Mouse (Mus musculus) hindbrain, embryonic 16.5 days (tissue): ENCODE measurements around the gene Arl15. TPM values are rescaled to one million over a fixed set of nuclear protein-coding genes. Genes with fewer than 3 reads are reported as not detected.
A peak's percentile ranks its signal among the peaks of the same experiment; 100 is the strongest.

Experiments used
- ATAC-seq: fragments of 200-750 bp; cut with Nextera tagmentation; 2 replicates; pipeline ENCODE4 v1.8.0; 2017; ENCODE audit warnings: moderate TSS enrichment, moderate library complexity
- H3K27ac ChIP-seq: fragments of 300-500 bp; sonication (generic); 2 replicates; pipeline ENCODE4 v1.5.1; 2014; ENCODE audit warnings: low read depth, mild to moderate bottlenecking, control low read depth, low read length, moderate library complexity
- H3K27me3 ChIP-seq: fragments of 300-500 bp; sonication (generic); replicated peaks from 2 replicates; pipeline ENCODE4 v1.6.1; 2014; ENCODE audit warnings: low read length; ENCODE audit not compliant: control insufficient read depth, insufficient read depth
- H3K36me3 ChIP-seq: fragments of 300-500 bp; sonication (generic); 2 replicates; pipeline ENCODE4 v1.6.1; 2014; ENCODE audit warnings: mild to moderate bottlenecking, low read length, moderate library complexity, mixed read lengths; ENCODE audit not compliant: control insufficient read depth, insufficient read depth
- H3K4me1 ChIP-seq: fragments of 300-500 bp; sonication (generic); 2 replicates; pipeline ENCODE4 v1.6.1; 2014; ENCODE audit warnings: low read depth, low read length; ENCODE audit not compliant: control insufficient read depth, insufficient read depth
- H3K4me2 ChIP-seq: fragments of 300-500 bp; sonication (generic); 2 replicates; pipeline ENCODE4 v1.6.1; 2014; ENCODE audit warnings: mild to moderate bottlenecking, low read length, control low read depth, moderate library complexity
- H3K4me3 ChIP-seq: fragments of 300-500 bp; sonication (generic); 2 replicates; pipeline ENCODE4 v1.5.1; 2014; ENCODE audit warnings: mild to moderate bottlenecking, low read length, control low read depth, moderate library complexity
- H3K9ac ChIP-seq: fragments of 300-500 bp; sonication (generic); 2 replicates; pipeline ENCODE4 v1.6.1; 2014; ENCODE audit warnings: low read depth, mild to moderate bottlenecking, control low read depth, low read length, moderate library complexity
- H3K9me3 ChIP-seq: fragments of 300-500 bp; sonication (generic); 2 replicates; pipeline ENCODE4 v1.6.1; 2014; ENCODE audit warnings: mild to moderate bottlenecking, low read length, moderate library complexity; ENCODE audit not compliant: control insufficient read depth
- WGBS: fragments of 180-500 bp; shearing (Covaris S2); extraction: QIAGEN DNeasy Blood & Tissue Kit; methylation state at CpG from one replicate; pipeline ENCODE4 v1.1.7; 2014; 5-methylcytosine and 5-hydroxymethylcytosine counted together
- polyA plus RNA-seq: library from polyadenylated mRNA; unstranded; fragments of >200 nt; fragmentation: Nextera tagmentation; extraction: Ambion mirVana; gene quantifications from 2 replicates; pipeline ENCODE4 v1.2.1, GENCODE M21; 2015

The Arl15 gene
- polyA plus RNA-seq, 1 experiment from 2014 or later = 21.5 TPM

DNA sequence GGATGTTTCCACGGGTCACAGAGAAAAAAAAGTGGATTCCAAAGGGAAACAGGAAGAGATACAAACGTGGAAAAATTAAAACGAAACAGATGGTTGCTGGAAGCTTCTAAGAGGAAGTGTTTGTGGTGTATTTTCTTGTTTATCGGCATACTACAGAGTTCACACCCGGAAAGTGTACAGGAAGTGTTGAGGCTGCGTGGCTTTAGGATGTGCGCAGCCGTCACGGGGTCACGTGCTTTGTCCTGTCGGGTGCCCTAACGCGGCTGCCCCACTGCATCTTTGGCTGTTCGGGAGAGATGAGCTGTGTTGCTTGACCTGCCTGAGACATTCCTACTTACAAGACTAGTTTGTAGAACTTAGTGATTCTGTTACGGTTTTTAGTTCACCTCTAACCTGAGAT is 76.1 kb downstream of the Arl15 start:
- Histone ChIP-seq H3K27me3 (no peaks in the 10 kb centered on the region), H3K36me3 (no peaks in the 10 kb centered on the region), H3K4me1 (no peaks in the 10 kb centered on the region), H3K9ac (no peak overlapping the region), H3K27ac (no peak overlapping the region), H3K4me3 (no peak overlapping the region), H3K9me3 (no peaks in the 10 kb centered on the region), H3K4me2 (peak overlapping the region; percentile 5; the same call in 1 of the 2 replicates)
- ATAC-seq = no peak
- WGBS = 88% methylated on average over 15 of the region's 15 CpGs

DNA sequence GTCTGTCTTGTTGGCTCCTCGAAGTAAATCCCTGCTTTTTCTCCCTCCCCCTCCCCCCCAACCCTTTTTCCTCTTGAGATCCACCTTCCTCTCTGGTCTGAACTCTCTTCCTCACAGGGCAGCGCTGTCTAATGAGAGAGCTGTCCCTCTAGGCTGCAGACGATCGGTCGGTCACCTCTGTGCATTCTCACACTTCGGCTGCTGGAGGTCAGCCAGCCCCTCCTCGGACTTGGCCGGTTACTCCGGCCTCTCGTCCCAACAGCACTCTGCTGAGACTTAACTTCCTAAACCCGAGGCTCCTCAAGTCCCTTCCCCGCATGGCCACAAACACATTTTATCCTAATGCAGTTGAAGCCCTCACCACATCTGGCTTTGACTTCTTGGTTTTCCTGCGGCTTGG is 77.5 kb downstream of the Arl15 start:
- Histone ChIP-seq H3K4me1 (no peaks in the 10 kb centered on the region), H3K27ac (no peak overlapping the region), H3K9me3 (no peaks in the 10 kb centered on the region), H3K27me3 (no peaks in the 10 kb centered on the region), H3K36me3 (no peaks in the 10 kb centered on the region), H3K9ac (no peak overlapping the region), H3K4me3 (no peak overlapping the region), H3K4me2 (no peak overlapping the region)
- ATAC-seq = no peak
- 65% methylated on average over 13 of the region's 13 CpGs for WGBS

DNA sequence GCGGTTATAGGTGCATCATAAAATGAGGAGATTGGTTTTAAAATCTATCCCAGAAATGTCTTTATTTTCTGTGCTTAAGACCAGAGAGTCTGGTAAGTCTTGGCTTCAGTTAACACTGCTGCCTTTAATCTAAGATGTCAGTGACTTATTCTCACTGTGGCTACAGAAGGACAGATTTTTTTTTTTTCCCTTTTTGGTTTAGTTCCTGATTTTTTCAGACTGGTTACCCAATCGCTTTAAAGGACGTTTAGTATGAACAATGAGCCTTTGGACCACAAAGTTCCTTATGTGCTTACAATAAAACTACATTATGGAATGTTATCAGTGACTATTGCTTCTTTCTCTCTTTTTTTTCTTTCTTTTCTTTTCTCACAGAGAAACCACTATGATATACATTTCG is 81.4 kb downstream of the Arl15 start:
- H3K4me3 ChIP-seq = no peak overlapping the region
- H3K36me3 ChIP-seq = no peaks in the 10 kb centered on the region
- no peaks in the 10 kb centered on the region for H3K9me3 ChIP-seq
- peaks cover 12% of the 10 kb centered on the region for H3K4me1 ChIP-seq
- no peak overlapping the region for H3K4me2 ChIP-seq
- 82% methylated on average over 4 of the region's 4 CpGs for WGBS
- H3K27ac ChIP-seq = no peak overlapping the region
- no peak for ATAC-seq
- H3K27me3 ChIP-seq = no peaks in the 10 kb centered on the region
- no peak overlapping the region for H3K9ac ChIP-seq

DNA sequence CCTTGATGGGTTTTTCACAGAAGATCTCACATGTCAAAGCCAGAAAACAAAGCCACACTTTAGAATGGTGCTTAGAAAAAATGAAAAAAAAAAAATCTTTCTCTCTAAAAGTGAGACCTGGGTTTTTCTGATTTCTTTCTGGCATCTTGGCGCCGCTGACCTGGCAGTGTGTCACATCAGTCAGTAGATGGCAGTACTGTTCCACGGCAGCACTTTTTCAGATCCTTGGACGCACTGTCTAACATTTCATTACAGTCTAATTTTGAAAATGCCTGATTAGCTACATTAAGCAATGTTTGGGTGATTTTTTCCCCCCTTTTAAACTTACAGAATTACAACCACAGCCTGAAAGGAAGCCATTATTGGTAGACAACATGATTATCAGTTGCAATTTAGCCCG is 83.1 kb downstream of the Arl15 start:
- WGBS = 11% methylated on average over 5 of the region's 5 CpGs
- peak; percentile 60; the same call in 1 of the 2 replicates for ATAC-seq
- Histone ChIP-seq H3K36me3 (no peaks in the 10 kb centered on the region), H3K27me3 (no peaks in the 10 kb centered on the region), H3K4me3 (no peak overlapping the region), H3K4me2 (no peak overlapping the region), H3K27ac (no peak overlapping the region), H3K4me1 (peaks cover 13% of the 10 kb centered on the region), H3K9me3 (no peaks in the 10 kb centered on the region), H3K9ac (no peak overlapping the region)

DNA sequence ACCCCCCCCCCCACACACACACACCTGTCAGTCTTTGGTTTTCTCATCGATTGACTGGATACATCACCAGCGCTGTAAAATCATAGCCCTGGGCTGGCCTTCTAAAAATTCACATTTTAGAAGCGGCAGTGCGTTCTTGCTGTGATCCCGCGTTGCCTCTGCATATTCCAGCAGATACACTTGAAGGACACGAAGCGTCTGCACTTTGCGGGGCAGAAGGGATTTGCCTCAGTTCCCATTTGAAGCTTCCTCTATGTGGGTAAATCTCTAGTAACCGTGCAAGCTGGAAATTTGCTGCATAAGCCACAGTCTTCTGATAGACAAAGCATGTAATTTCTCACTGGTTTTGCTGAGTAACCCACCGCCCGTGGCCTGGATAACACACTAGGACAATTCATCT is 84.3 kb downstream of the Arl15 start:
- Histone ChIP-seq H3K4me1 (peaks cover 13% of the 10 kb centered on the region), H3K27ac (no peak overlapping the region), H3K27me3 (no peaks in the 10 kb centered on the region), H3K36me3 (no peaks in the 10 kb centered on the region), H3K9me3 (no peaks in the 10 kb centered on the region), H3K9ac (no peak overlapping the region), H3K4me3 (no peak overlapping the region), H3K4me2 (no peak overlapping the region)
- 60% methylated on average over 12 of the region's 12 CpGs for WGBS
- 0 out of 2 replicates have a peak, but pooled peaks have one; percentile 18 for ATAC-seq

DNA sequence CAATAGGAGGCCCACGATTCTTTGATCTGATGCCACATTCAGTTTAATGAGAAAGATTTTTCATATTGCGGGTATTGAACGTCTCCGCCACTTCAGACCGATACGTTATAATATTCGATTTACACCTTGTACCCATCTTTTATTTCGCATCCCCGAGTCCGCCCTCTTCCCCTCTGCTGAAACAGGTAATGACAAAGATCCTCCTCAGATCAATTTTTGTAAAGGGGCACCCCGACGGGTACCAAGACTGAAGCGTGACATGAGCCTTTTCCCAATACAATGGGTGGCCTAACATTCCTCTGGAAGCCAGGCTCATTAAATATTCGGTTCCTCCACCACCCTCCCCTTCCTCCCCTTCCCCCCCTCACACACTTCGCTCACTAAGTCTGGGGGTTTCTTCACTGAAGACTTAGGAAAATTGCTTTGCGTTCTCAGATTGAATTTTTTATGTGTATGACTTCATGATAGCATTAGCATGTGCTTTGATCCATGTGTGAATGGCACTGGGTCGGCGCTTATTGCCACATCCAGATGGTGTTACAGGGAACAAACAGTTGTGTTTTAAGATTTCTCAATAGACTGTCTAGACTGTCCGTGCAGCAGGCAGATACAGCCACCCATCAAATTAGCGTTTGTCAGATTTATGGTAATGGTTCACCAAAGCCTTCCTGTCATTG is 85.5 kb downstream of the Arl15 start:
- no peak overlapping the region for H3K9ac ChIP-seq
- no peak overlapping the region for H3K4me3 ChIP-seq
- peaks cover 13% of the 10 kb centered on the region for H3K4me1 ChIP-seq
- ATAC-seq = peak; percentile 48
- H3K27ac ChIP-seq = no peak overlapping the region
- no peaks in the 10 kb centered on the region for H3K9me3 ChIP-seq
- H3K4me2 ChIP-seq = no peak overlapping the region; the same call in 1 of the 2 replicates
- H3K36me3 ChIP-seq = no peaks in the 10 kb centered on the region
- H3K27me3 ChIP-seq = no peaks in the 10 kb centered on the region
- 19% methylated on average over 20 of the region's 20 CpGs for WGBS

DNA sequence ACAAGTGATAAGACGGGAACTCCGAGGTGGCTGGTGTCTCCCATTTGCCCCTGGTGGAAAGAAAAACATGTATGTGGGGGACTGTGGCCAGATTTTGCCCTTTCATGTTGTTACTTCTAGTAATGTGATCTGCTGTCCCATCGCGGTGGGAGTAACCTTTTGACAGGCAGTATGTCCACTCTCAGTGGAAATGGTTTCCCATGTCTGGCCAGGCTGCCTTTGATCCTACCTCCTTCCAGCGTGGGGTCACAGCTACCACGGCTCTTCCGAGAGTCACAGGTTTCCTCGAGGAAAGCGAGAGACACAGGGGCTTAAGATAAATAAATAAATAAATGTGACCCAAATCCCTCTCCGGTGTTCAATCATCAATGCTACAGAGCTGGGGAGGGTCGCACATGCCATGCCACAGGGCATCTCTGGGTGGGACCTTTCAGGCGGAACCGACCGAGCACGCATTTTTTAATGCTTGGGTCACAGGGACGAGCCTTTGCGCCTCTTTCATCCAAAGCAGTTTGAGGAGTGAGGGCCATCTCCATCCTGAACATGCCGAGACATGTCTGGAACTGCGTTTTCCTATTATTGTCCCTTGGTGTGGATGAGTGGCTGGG is 86.4 kb downstream of the Arl15 start:
- Histone ChIP-seq H3K36me3 (no peaks in the 10 kb centered on the region), H3K4me2 (peak overlapping the region; percentile 37; the same call in 1 of the 2 replicates), H3K27ac (no peak overlapping the region), H3K9me3 (no peaks in the 10 kb centered on the region), H3K4me1 (peaks cover 13% of the 10 kb centered on the region), H3K9ac (no peak overlapping the region), H3K4me3 (no peak overlapping the region), H3K27me3 (no peaks in the 10 kb centered on the region)
- WGBS = 24% methylated on average over 19 of the region's 19 CpGs
- ATAC-seq = no peak

DNA sequence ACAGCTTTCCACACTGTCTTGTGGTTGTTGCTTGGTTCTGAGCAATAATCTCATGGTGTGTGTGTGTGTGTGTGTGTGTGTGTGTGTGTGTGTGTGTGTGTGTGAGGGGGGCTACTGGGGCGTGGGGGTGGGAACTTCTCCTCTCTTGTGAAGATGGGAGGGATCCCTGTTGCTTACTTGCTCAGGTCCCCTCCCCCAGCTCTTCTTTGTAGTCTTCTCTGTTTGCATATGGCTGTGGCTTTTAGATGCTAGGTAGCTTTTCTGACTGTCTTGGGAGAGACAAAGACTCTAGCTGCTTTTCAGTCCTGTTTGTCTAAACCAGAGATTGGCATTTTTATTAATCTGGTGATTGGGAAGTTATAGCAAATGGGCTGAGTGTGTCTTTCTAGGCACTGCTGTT is 88.7 kb downstream of the Arl15 start:
- Histone ChIP-seq H3K9me3 (no peaks in the 10 kb centered on the region), H3K27me3 (no peaks in the 10 kb centered on the region), H3K4me1 (peaks cover 13% of the 10 kb centered on the region), H3K4me2 (no peak overlapping the region), H3K4me3 (no peak overlapping the region), H3K27ac (no peak overlapping the region), H3K36me3 (no peaks in the 10 kb centered on the region), H3K9ac (no peak overlapping the region)
- ATAC-seq = no peak
- 50% methylated on average over 1 of the region's 1 CpGs for WGBS

DNA sequence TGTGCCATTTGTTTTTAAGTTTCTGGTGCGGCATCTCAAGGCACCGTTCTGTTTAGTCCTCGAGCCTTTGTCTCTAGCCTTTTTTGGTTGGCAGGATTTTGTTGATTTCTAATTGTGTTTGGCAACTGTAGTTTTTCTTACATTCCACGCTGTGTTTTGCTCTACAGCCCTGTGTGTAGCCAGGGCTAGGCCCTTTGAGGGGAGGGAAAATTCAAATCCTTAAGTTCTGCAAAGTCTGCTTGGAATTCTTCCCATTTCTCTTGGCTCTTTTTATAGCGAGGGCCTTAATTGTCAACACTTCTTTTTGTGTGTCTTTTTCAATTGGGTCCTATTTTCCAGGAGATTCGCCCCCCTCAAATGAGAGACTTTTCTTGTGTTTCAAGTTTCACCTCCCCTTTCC is 92.8 kb downstream of the Arl15 start:
- H3K27ac ChIP-seq = no peak overlapping the region
- no peaks in the 10 kb centered on the region for H3K27me3 ChIP-seq
- 32% methylated on average over 6 of the region's 6 CpGs for WGBS
- H3K4me2 ChIP-seq = no peak overlapping the region
- no peak overlapping the region for H3K9ac ChIP-seq
- H3K4me1 ChIP-seq = peaks cover 7% of the 10 kb centered on the region
- ATAC-seq = no peak
- no peaks in the 10 kb centered on the region for H3K9me3 ChIP-seq
- no peaks in the 10 kb centered on the region for H3K36me3 ChIP-seq
- H3K4me3 ChIP-seq = no peak overlapping the region
